In genomic region chr8:124499938-124500239, GRCm38 (mm10) we compare ENCODE assay signal across 22 mouse cellular contexts.
"Had no signal": no experiment of that assay in that cellular context is flagged by ENCODE, and none has a peak within 500 bp of the region (broad histone marks: within the 10 kb centered on the region; RNA-seq: fewer than 3 reads in every experiment).

No protein-coding gene starts in this region.

- H3K4me3 ChIP-seq: gastrocnemius, adult 2 months; heart, adult 2 months; heart, embryonic 13.5 days; heart, embryonic 15.5 days; hindbrain, embryonic 13.5 days; hindbrain, embryonic 15.5 days; left cerebral cortex, adult 2 months; limb, embryonic 10.5 days; limb, embryonic 12.5 days; liver, embryonic 13.5 days had no signal

- H3K4me2 ChIP-seq: heart, embryonic 11.5 days; heart, embryonic 13.5 days; heart, embryonic 15.5 days; hindbrain, embryonic 13.5 days; hindbrain, embryonic 15.5 days; limb, embryonic 12.5 days; liver, embryonic 11.5 days; liver, embryonic 13.5 days had no signal

- H3K36me3 ChIP-seq: heart, embryonic 13.5 days; heart, embryonic 15.5 days; hindbrain, embryonic 13.5 days; hindbrain, embryonic 15.5 days; limb, embryonic 10.5 days; limb, embryonic 12.5 days; liver, embryonic 13.5 days had no signal

- H3K9me3 ChIP-seq: heart, embryonic 15.5 days; limb, embryonic 10.5 days; liver, embryonic 13.5 days had no signal

- H3K9ac ChIP-seq: heart, embryonic 13.5 days; heart, embryonic 15.5 days; hindbrain, embryonic 13.5 days; hindbrain, embryonic 15.5 days; limb, embryonic 12.5 days; liver, embryonic 13.5 days had no signal

- H3K4me1 ChIP-seq: heart, embryonic 13.5 days; heart, embryonic 15.5 days; hindbrain, embryonic 15.5 days; limb, embryonic 12.5 days; liver, embryonic 13.5 days had no signal

- H3K27ac ChIP-seq: gastrocnemius, adult 2 months; heart, adult 2 months; heart, embryonic 13.5 days; heart, embryonic 15.5 days; hindbrain, embryonic 13.5 days; hindbrain, embryonic 15.5 days; hindbrain, postnatal 0 days; left cerebral cortex, adult 2 months; limb, embryonic 10.5 days; limb, embryonic 12.5 days; liver, embryonic 13.5 days had no signal

- DNase-seq: gastrocnemius, adult 2 months; gastrocnemius, postnatal 10 days; gastrocnemius, postnatal 25 days; heart, adult 11 months; heart, adult 2 months; heart, postnatal 14 days; heart, postnatal 36 days; kidney, adult 18-20 months; kidney, postnatal 10 days; kidney, postnatal 4 days; liver; liver, embryonic 13.5 days had no signal

- ATAC-seq: hindbrain, postnatal 0 days had no signal

- H3K27me3 ChIP-seq: heart, embryonic 13.5 days; hindbrain, embryonic 13.5 days; hindbrain, embryonic 15.5 days; limb, embryonic 12.5 days; liver, embryonic 13.5 days had no signal
